Mouse (Mus musculus): ENCODE data around the gene Slc25a21. TPM values are rescaled to one million over a fixed set of nuclear protein-coding genes. Genes with fewer than 3 reads are reported as not detected.

The Slc25a21 gene
- polyA plus RNA-seq, 1 experiment from 2014 or later = 0.23 TPM

DNA sequence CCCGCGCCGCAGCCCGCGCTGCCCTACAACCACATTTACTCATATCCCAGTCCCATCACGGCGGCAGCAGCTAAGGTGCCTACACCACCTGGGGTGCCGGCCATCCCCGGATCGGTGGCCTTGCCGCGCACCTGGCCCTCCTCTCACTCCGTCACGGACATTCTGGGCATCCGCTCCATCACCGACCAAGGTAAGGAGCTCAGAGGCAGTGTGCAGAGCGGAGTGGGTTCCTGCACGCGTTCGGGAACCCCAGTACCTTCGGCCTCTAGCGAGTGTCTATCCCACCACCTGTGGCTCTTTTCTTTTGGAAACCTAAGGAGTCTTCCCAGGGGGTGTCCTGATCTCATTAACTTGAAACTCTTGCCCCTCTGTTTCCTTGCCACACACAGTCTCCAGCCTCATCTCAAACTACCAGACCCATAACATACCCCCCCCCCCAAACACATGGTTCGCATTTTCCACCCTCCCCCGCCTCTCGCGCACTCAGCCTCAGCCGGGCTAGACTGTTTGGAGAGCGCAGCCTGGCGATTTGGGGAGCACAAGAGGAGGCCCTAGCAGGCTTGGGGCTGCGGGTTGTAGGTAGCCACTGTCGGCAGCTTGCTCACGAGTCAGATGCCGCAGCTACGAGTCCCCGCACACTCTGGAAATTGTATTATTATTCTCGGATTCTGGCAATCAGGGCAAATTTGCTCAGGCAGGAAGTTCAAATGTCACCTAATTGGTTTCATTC is 500.1 kb downstream of the Slc25a21 start:
- Histone ChIP-seq H3K4me3 (replicated peaks) (peak overlapping the region; percentile 34; the same call in 1 of the 2 replicates), H3K27ac (no peak overlapping the region), H3K27me3 (replicated peaks) (peaks cover 84% of the 10 kb centered on the region), H3K36me3 (no peaks in the 10 kb centered on the region), H3K9me3 (no peaks in the 10 kb centered on the region), H3K4me1 (replicated peaks) (peaks cover 23% of the 10 kb centered on the region; the same call in 1 of the 2 replicates), H3K4me2 (replicated peaks) (peak overlapping the region; percentile 67), H3K9ac (no peak overlapping the region)
- no peak for ATAC-seq
- 2% methylated on average over 36 of the region's 36 CpGs for WGBS

DNA sequence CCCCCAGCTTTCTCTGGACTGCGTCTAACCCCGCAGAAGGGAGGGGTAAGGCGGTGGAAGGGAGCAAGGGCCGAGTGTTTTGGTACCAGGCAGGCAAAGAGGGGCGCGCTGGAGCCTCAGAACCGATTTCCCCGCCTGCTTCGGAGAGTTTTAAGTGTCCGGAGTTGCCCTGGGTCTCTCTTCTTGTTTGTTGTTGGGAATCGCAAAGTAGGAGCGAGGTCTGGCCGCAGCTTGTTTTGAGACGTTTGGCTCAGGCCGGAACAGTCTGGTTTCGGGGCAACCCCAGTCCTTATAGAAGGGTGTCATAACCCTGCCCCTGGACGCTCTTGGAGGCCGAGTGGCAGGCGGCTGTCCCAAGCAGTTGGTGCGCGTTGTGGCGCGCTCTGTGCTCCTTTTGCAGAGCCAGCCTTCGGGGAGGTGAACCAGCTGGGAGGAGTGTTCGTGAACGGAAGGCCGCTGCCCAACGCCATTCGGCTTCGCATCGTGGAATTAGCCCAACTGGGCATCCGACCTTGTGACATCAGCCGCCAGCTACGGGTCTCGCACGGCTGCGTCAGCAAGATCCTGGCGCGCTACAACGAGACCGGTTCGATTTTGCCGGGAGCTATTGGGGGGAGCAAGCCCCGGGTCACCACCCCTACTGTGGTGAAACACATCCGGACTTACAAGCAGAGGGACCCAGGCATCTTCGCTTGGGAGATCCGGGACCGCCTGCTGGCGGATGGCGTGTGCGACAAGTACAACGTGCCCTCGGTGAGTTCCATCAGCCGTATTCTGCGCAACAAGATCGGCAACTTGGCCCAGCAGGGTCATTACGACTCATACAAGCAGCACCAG is 500.9 kb downstream of the Slc25a21 start:
- H3K27me3 ChIP-seq (replicated peaks) = peaks cover 89% of the 10 kb centered on the region
- no peaks in the 10 kb centered on the region for H3K36me3 ChIP-seq
- peak overlapping the region; percentile 67 for H3K4me2 ChIP-seq (replicated peaks)
- H3K4me1 ChIP-seq (replicated peaks) = peaks cover 26% of the 10 kb centered on the region
- ATAC-seq = no peak
- no peak overlapping the region for H3K9ac ChIP-seq
- no peak overlapping the region for H3K27ac ChIP-seq
- WGBS = under 1% methylated on average over 57 of the region's 57 CpGs
- H3K9me3 ChIP-seq = no peaks in the 10 kb centered on the region
- peak overlapping the region; percentile 34 for H3K4me3 ChIP-seq (replicated peaks)

DNA sequence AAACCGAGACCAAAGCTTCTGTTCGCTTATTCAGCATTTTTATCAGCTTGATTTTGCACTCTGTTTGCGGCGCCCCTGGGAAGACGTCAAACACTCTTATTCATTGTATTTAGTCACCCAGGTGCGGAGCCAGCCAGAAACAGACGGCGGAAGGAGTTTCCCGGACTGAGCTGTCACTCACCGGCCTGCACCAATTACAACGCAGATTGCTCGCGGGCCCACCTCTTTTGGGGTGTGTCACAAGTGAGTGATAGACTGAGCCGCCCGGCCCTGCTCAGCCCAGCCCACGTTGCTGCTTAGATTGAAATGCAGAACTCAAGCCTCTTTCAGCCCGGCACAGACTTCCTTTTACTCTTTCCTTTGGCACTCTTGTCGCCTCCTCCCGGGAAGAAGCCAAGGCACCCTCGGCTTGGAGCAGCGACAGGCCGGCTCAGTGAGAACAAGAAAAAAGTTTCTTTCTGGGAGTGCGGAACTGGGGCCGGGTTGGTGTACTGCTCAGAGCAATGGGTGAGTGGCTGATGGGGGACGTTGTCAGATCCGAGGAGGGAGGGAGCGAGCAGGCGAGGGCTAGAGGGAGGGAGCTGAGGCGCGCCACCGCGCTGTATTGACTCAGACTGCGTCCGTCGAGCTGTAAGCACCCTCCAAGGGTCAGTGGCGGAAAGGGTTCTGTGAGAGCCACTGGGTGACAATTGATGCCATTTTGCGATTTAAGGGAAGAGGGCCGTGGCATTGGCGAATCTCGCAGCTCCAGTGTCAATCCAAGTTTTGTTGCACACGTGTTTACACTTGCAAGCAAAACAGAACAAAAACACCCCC is 501.7 kb downstream of the Slc25a21 start:
- peaks cover 28% of the 10 kb centered on the region for H3K4me1 ChIP-seq (replicated peaks)
- ATAC-seq = peak; percentile 96
- H3K9ac ChIP-seq = no peak overlapping the region
- peaks cover 96% of the 10 kb centered on the region for H3K27me3 ChIP-seq (replicated peaks)
- peak overlapping the region; percentile 67 for H3K4me2 ChIP-seq (replicated peaks)
- no peaks in the 10 kb centered on the region for H3K9me3 ChIP-seq
- under 1% methylated on average over 41 of the region's 41 CpGs for WGBS
- peak overlapping the region; percentile 34 for H3K4me3 ChIP-seq (replicated peaks)
- no peak overlapping the region for H3K27ac ChIP-seq
- H3K36me3 ChIP-seq = no peaks in the 10 kb centered on the region

DNA sequence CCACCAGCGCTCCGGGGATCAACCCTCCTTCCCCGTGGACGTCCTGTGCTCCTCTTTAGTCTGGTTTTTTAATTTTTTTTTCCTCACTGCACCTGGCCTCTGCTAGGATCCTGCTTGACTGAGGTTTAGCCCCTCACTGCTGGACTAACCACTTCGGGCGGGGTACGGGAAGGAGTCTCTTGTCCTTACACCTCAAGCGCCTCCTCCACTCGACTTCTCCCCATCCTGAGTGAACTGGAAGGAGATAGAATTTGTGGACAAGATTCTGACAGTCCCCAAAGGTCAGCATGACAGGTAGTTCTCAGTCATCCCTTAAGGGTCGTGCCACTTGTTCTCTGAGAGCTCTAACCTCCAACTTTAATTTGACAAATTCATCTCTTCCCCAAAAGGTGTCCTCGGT is 502.3 kb downstream of the Slc25a21 start:
- Histone ChIP-seq H3K9ac (no peak overlapping the region), H3K4me3 (replicated peaks) (0 out of 2 replicates have a peak overlapping the region, but pooled peaks have one; percentile 34), H3K36me3 (no peaks in the 10 kb centered on the region), H3K27me3 (replicated peaks) (peaks cover 96% of the 10 kb centered on the region), H3K4me1 (replicated peaks) (peaks cover 28% of the 10 kb centered on the region), H3K27ac (no peak overlapping the region), H3K4me2 (replicated peaks) (peak overlapping the region; percentile 67), H3K9me3 (no peaks in the 10 kb centered on the region)
- WGBS = 3% methylated on average over 11 of the region's 11 CpGs
- no peak for ATAC-seq

GRCm38 (mm10) chr12:56694361-56694760 is 502.9 kb downstream of the Slc25a21 start:
- H3K36me3 ChIP-seq = no peaks in the 10 kb centered on the region
- H3K4me3 ChIP-seq (replicated peaks) = no peak overlapping the region
- no peak overlapping the region for H3K4me2 ChIP-seq (replicated peaks)
- H3K4me1 ChIP-seq (replicated peaks) = peaks cover 28% of the 10 kb centered on the region
- no peak overlapping the region for H3K27ac ChIP-seq
- H3K27me3 ChIP-seq (replicated peaks) = peaks cover 96% of the 10 kb centered on the region
- WGBS = 4% methylated on average over 14 of the region's 14 CpGs
- ATAC-seq = no peak
- H3K9me3 ChIP-seq = no peaks in the 10 kb centered on the region
- no peak overlapping the region for H3K9ac ChIP-seq

DNA sequence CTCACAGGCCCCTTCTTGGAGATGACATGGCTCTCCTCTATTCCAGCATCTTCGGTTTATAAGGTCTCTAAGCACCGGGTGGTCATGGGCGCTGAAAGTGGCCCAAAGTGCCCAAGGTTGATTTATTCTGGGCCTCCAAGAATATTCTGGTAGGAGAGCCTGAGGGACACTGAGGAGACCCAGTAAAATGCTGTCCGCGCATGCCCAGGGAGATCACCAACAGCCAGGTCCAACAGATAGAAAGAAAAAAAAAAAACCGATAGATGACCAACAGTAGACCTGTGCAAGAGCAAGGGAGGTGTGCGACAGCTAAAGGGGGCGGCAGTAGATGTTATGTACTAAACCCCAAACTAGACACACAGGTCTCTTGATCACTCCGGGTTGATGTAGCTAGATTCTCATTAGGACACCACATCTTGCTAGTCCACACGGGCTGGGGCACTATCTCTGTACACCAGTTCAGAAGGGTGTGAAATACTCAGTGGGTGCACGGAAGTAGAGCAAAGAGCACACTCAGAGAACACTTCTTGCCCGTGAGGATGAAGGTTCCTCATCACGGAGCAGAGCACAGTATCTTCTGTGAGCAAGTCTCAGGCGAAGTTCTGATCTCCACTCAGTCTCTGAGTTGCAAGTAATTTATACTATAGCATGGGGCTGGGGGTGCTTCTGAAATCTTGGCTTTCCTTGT is 503.7 kb downstream of the Slc25a21 start:
- Histone ChIP-seq H3K9ac (no peak overlapping the region), H3K27me3 (replicated peaks) (peaks cover 99% of the 10 kb centered on the region), H3K9me3 (no peaks in the 10 kb centered on the region), H3K27ac (no peak overlapping the region), H3K4me1 (replicated peaks) (peaks cover 28% of the 10 kb centered on the region), H3K36me3 (no peaks in the 10 kb centered on the region), H3K4me3 (replicated peaks) (no peak overlapping the region), H3K4me2 (replicated peaks) (no peak overlapping the region)
- ATAC-seq = no peak
- 9% methylated on average over 14 of the region's 14 CpGs for WGBS

DNA sequence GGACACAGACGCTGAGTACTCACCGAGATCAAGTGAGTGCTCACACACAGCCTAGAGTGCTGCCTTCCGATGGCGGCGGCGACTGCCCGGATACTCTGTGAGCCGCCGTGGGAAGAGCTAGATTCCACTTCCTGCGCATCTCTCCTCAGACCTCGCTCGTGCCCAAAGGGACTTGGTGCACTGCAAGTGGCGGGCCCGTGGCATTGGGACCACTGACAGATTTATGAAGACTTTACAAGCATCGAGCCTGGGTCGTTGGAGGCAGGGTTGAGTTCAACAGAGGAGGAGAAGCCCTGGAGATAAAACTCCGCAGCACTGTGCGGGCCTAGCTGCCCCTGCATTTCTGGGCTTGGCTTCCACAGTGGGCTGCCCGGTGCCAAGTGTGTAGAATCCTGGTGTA is 504.7 kb downstream of the Slc25a21 start:
- H3K36me3 ChIP-seq = no peaks in the 10 kb centered on the region
- H3K9ac ChIP-seq = no peak overlapping the region
- ATAC-seq = no peak
- no peak overlapping the region for H3K4me3 ChIP-seq (replicated peaks)
- no peaks in the 10 kb centered on the region for H3K9me3 ChIP-seq
- peaks cover 99% of the 10 kb centered on the region for H3K27me3 ChIP-seq (replicated peaks)
- H3K4me1 ChIP-seq (replicated peaks) = peaks cover 28% of the 10 kb centered on the region
- no peak overlapping the region for H3K4me2 ChIP-seq (replicated peaks)
- WGBS = 5% methylated on average over 19 of the region's 19 CpGs
- no peak overlapping the region for H3K27ac ChIP-seq

DNA sequence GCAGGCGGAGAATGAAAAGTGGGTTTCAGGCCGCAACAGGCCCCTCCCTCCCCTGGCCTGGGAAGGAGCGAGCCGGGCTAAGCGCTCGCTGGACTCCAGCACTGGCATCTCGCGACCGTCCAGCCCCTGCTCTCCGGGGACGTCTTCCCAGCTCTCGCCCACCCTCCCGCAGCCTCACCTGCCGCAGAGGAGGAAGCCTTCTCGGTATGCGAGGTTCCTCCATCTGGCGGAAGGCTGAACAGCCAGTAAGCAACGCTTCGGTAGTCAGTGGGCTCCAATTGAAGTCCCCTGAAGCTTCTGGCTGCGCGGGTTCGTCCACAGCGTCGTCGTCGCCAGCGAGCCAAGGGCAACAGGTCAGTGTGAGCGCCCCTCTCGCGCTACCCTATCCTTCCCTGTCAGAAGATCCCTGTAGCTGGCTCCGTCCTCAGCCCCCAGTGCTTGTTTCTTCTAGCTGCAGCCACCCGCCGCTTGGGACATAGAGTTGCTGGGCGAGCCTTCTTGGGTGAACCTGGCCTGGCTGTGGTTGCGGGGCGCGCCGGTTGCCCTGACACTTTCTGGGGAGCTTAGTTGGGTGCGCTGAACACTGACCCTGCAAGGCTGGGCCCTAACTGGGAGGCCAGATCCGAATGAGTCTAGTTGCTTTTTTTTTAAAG is 505.7 kb downstream of the Slc25a21 start, which contains the start of gene Pax9:
Pax9 (plus strand) TSS at position 341 of the 653 bp plus-strand sequence.
- peak within 1 kb of the TSS; percentile 9 for H3K4me3 ChIP-seq (replicated peaks)
- no peak for ATAC-seq

GRCm38 (mm10) chr12:56691001-56691400 is 506.3 kb downstream of the Slc25a21 start:
- Histone ChIP-seq H3K27me3 (replicated peaks) (peaks cover 91% of the 10 kb centered on the region), H3K36me3 (no peaks in the 10 kb centered on the region), H3K27ac (no peak overlapping the region), H3K4me2 (replicated peaks) (no peak overlapping the region), H3K9ac (no peak overlapping the region), H3K4me1 (replicated peaks) (peaks cover 16% of the 10 kb centered on the region), H3K9me3 (no peaks in the 10 kb centered on the region), H3K4me3 (replicated peaks) (peak overlapping the region; percentile 9)
- no peak for ATAC-seq
- 2% methylated on average over 12 of the region's 12 CpGs for WGBS

More for the DNA sequence above, 505.7 kb downstream of the Slc25a21 start, which contains the start of gene Pax9:
- no peak within 1 kb of the TSS for H3K9ac ChIP-seq
- 1% methylated on average over 40 of the region's 40 CpGs for WGBS
- no peaks in the 10 kb centered on the region for H3K36me3 ChIP-seq
- peaks cover 22% of the 10 kb centered on the region for H3K4me1 ChIP-seq (replicated peaks)
- H3K9me3 ChIP-seq = no peaks in the 10 kb centered on the region
- no peak within 1 kb of the TSS for H3K27ac ChIP-seq
- H3K27me3 ChIP-seq (replicated peaks) = peaks cover 96% of the 10 kb centered on the region
- no peak within 1 kb of the TSS; the same call in 1 of the 2 replicates for H3K4me2 ChIP-seq (replicated peaks)

GRCm38 (mm10) chr12:56690366-56690765 is 506.9 kb downstream of the Slc25a21 start:
- Histone ChIP-seq H3K36me3 (no peaks in the 10 kb centered on the region), H3K4me1 (replicated peaks) (peaks cover 10% of the 10 kb centered on the region), H3K9me3 (no peaks in the 10 kb centered on the region), H3K4me3 (replicated peaks) (no peak overlapping the region), H3K4me2 (replicated peaks) (no peak overlapping the region), H3K27me3 (replicated peaks) (peaks cover 87% of the 10 kb centered on the region), H3K27ac (no peak overlapping the region), H3K9ac (no peak overlapping the region)
- WGBS = 3% methylated on average over 16 of the region's 16 CpGs
- no peak for ATAC-seq

GRCm38 (mm10) chr12:56689736-56690135 is 507.5 kb downstream of the Slc25a21 start:
- H3K9ac ChIP-seq = no peak overlapping the region
- H3K27me3 ChIP-seq (replicated peaks) = peaks cover 82% of the 10 kb centered on the region
- no peak overlapping the region for H3K4me3 ChIP-seq (replicated peaks)
- no peak overlapping the region for H3K27ac ChIP-seq
- no peak for ATAC-seq
- H3K36me3 ChIP-seq = no peaks in the 10 kb centered on the region
- H3K9me3 ChIP-seq = no peaks in the 10 kb centered on the region
- peaks cover 8% of the 10 kb centered on the region for H3K4me1 ChIP-seq (replicated peaks)
- H3K4me2 ChIP-seq (replicated peaks) = no peak overlapping the region
- under 1% methylated on average over 25 of the region's 25 CpGs for WGBS
